Mouse (Mus musculus) thymus, adult 2 months (tissue): Measurements from ENCODE around the gene Plxnb2. TPM values are rescaled to one million over a fixed set of nuclear protein-coding genes. Genes with fewer than 3 reads are reported as not detected.

Experiments used
- DNase-seq: peaks from one replicate; pipeline ENCODE4 v3.0.0; 2021
- H3K27ac ChIP-seq: fragments of 200-500 bp; 2 replicates; pipeline ENCODE4 v1.5.1; 2012; ENCODE audit warnings: low read length, control low read depth; ENCODE audit not compliant: control insufficient read depth, insufficient read depth
- H3K27me3 ChIP-seq: fragments of 200-500 bp; 2 replicates; pipeline ENCODE4 v1.6.1; 2012; ENCODE audit warnings: mild to moderate bottlenecking, low read length, moderate library complexity, mixed read lengths; ENCODE audit not compliant: control insufficient read depth, insufficient read depth
- H3K36me3 ChIP-seq: fragments of 200-500 bp; 2 replicates; pipeline ENCODE4 v1.6.1; 2012; ENCODE audit warnings: mild to moderate bottlenecking, low read length, moderate library complexity; ENCODE audit not compliant: control insufficient read depth, insufficient read depth
- H3K4me1 ChIP-seq: fragments of 200-500 bp; replicated peaks from 2 replicates; pipeline ENCODE4 v1.6.1; 2012; ENCODE audit warnings: low read length; ENCODE audit not compliant: control insufficient read depth, insufficient read depth
- H3K4me3 ChIP-seq: fragments of 200-500 bp; 2 replicates; pipeline ENCODE4 v1.5.1; 2012; ENCODE audit warnings: mild to moderate bottlenecking, low read length, control low read depth, moderate library complexity; ENCODE audit not compliant: control insufficient read depth, insufficient read depth
- CTCF ChIP-seq: fragments of 200-500 bp; IDR thresholded peaks from 2 replicates; pipeline ENCODE4 v1.5.1; 2012; ENCODE audit warnings: mild to moderate bottlenecking, control low read depth, low read length, moderate library complexity, borderline replicate concordance; ENCODE audit not compliant: control insufficient read depth, poor library complexity, insufficient read depth; ENCODE audit errors: extremely low read depth
- POLR2A ChIP-seq: fragments of 200-500 bp; IDR thresholded peaks from 2 replicates; pipeline ENCODE4 v1.6.1; 2012; ENCODE audit warnings: mild to moderate bottlenecking, low read length, control low read depth, moderate library complexity; ENCODE audit not compliant: control insufficient read depth, poor library complexity, insufficient read depth; ENCODE audit errors: extremely low read depth
- WGBS: fragments of 180-500 bp; shearing (Covaris S2); methylation state at CpG from one replicate; pipeline ENCODE4 v1.1.7; 2018; 5-methylcytosine and 5-hydroxymethylcytosine counted together
- polyA plus RNA-seq: library from polyadenylated mRNA; depleted of rRNA; stranded (reverse); fragments of >200 nt; gene quantifications from 2 replicates; pipeline ENCODE4 v1.2.3, GENCODE M21; 2012

The Plxnb2 gene
- polyA plus RNA-seq, 1 experiment, result 54.6 TPM

DNA sequence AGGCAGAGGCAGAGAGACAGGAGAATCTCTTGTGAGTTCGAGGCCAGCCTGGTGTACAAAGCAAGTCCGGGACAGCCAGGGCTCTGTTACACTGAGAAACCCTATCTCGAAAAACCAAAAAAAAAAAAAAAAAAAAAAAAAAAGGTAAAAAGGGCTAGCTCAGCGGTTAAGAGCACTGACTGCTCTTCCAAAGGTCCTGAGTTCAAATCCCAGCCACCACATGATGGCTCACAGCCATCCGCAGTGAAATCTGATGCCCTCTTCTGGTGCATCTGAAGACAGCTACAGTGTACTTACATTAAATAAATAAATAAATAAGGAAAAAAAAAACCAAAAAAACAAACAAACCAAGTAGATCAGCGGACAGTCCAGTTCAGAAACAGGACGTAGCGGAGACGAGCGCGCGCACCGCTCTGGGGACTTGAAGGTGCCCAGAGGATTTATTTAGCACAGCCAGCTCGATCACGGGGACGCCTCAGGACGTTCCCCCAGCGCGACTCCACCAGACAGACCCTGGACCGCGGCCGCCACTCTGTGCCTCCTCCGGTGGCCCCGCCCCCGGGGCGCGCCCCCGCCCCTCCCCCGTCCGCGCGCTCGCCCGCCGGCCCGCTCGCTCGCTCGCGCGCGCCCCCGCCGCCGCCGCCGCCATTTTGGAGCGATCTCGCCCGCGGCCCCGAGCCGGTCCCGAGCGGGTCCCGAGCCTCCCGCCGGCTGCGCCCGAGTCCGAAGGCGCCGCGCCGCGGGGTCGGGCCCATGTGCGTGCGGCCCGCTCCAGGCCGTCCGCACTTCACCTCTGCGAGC lies 30.5 kb upstream of the Plxnb2 start, which contains the start of gene Ppp6r2:
Gene Ppp6r2, plus strand, starts transcription at position 639 of the 801 bp plus-strand sequence.
- H3K4me1 ChIP-seq, result peaks cover 14% of the 10 kb centered on the region
- no peaks in the 10 kb centered on the region for H3K27me3 ChIP-seq
- TF ChIP-seq POLR2A (peak; percentile 83), CTCF (no peak)
- H3K27ac ChIP-seq, result peak within 1 kb of the TSS; percentile 41; the same call in 1 of the 2 replicates
- peak; percentile 78 for DNase-seq
- peaks cover under 1% of the 10 kb centered on the region; the same call in 1 of the 2 replicates for H3K36me3 ChIP-seq
- WGBS, result 6% methylated on average over 45 of the region's 73 CpGs
- peak within 1 kb of the TSS; percentile 93 for H3K4me3 ChIP-seq

DNA sequence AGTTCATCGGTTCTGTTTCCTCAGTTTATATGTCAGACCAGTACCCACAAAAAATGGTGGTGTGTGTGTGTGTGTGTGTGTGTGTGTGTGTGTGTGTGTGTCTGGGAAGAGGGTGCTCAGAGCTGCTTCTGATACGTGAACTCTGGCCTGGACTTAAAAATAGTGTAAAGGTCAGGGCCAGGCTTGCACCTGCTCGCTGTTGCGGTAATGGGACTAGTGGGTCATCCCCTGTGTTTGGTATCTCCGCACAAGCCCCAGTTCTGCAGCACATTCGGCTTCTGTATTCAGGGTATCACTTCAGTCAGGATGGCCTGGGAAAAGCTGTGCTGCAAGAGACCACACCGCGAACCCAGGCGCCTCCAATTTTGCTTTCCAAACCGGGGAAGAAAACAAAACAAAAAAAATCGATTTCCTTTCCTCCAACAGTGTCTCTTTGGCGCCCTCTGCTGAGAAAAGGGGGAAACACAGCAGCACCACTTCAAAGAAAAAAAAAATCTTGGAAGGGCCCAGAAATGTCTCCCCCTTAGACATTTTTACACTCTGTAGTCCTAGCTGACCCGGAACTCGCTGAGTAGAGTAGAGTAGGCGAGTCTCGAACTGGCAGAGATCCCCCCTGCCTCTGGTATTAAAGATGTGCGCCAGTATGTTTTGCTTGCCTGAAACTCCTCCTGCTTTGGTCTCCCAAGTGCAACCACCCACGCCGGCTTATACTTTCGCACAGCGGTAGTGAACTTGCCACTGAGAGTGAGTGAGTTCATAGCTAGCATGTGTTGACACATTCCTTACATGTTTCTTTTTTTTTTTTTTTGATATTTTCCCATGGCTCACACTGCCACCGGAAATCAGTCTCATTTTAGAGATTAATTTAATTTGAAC lies 29.5 kb upstream of the Plxnb2 start:
- WGBS, result 8% methylated on average over 22 of the region's 22 CpGs
- Histone ChIP-seq H3K27me3 (no peaks in the 10 kb centered on the region), H3K27ac (peak overlapping the region; percentile 61; the same call in 1 of the 2 replicates), H3K4me3 (peak overlapping the region; percentile 60), H3K4me1 (peaks cover 14% of the 10 kb centered on the region), H3K36me3 (no peaks in the 10 kb centered on the region)
- DNase-seq, result peak; percentile 85
- TF ChIP-seq POLR2A, result no peak
- no peak for TF ChIP-seq CTCF

DNA sequence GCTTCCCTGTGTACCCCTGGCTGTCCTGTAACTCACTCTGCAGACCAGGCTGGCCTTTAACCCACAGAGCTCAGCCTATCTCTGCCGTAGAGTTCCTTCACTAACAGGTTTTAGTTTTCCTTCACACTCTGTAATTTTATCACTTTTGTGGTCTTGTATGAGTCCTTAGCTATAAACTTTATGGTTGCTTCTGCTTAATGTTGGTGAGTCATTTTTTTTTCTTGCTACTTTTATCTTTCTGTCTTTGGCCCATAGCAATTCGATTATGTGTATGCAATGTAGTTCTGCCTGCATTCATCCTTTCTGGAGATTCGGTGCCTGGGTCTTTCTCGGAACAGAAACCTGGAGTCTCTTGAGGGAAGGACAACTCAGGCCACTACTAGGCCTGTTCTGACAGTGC lies 26.9 kb upstream of the Plxnb2 start:
- TF ChIP-seq CTCF (no peak), POLR2A (no peak)
- Histone ChIP-seq H3K4me3 (no peak overlapping the region), H3K36me3 (no peaks in the 10 kb centered on the region), H3K4me1 (peaks cover 8% of the 10 kb centered on the region), H3K27ac (no peak overlapping the region), H3K27me3 (no peaks in the 10 kb centered on the region)
- DNase-seq, result no peak
- 93% methylated on average over 4 of the region's 4 CpGs for WGBS

DNA sequence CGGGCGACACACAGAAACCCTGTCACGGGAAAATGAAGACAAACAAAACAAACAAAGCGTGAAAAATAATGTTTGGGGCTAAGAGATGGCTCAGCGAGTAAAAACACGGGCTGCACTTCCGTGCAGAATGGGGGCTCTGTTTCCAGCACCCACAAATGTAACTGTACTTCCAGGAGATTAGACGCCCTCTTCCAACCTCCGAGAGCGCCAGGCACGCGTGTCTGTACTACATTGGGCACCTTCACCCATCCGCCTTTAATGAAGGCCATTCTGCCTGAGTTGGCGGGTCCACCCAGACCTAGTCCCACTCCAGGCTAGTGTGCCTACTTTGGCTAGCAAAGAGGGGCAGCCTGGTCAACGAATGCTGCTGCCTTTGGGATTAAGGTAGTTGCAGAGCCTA lies 16.5 kb upstream of the Plxnb2 start:
- Histone ChIP-seq H3K4me1 (peaks cover 14% of the 10 kb centered on the region), H3K36me3 (no peaks in the 10 kb centered on the region), H3K27ac (peak overlapping the region; percentile 3; the same call in 1 of the 2 replicates), H3K27me3 (no peaks in the 10 kb centered on the region), H3K4me3 (no peak overlapping the region)
- 84% methylated on average over 15 of the region's 15 CpGs for WGBS
- DNase-seq, result no peak
- TF ChIP-seq CTCF (no peak), POLR2A (no peak)

DNA sequence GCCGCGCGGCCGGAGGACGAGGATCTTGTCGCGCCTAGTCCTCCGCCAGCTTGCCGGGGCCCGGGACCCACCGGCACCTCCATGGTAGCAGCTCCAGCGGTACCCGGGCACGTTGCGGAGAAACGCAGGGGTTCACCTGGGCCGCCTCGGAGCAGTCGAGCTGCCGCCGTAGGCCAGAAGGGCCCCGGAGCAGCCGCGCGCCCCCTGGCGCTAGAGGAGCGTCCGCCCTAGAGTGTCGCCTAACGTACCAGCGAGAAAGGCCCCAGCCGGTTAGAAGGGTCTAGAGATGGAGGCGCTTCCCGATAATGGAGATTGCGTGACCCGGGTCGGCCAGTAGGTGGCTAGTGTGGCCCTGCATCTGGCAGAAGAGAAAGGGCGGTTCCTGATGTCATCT lies 15.7 kb upstream of the Plxnb2 start, which contains the start of gene Dennd6b:
Gene Dennd6b, minus strand, starts transcription at position 184 of the 394 bp plus-strand sequence.
- peak; percentile 97 for DNase-seq
- WGBS, result under 1% methylated on average over 38 of the region's 38 CpGs
- H3K27ac ChIP-seq, result peak within 1 kb of the TSS; percentile 69

DNA sequence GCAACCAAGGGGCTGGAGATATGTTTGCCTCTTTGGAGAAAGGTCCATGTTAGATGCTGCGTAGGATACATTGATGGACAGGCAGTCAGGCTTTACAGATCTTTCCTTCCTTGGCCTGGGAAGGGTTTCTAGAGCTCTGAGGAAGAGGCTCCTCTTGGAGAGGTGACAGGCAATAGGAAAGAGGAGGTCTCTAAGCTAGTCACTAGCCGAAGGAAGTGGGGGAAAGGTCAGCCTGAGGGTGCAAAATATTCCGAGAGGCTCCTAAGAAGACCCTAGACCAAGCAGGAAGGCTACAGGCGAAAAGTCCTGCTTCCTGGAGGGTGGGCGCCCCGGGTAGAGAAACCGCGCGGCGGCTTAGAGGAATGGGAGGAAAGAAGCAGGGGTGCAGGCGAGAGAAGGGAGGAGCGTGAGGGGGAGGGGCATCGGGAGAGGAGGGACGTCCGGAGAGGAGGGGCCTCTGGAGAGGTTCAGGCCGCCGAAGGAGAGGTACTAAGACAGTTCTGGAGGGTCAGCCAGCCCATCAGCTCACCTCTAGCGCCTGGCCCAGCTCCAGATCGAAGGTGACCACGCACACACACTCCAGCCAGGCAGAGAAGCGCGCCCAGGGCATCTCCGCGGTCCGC lies 15.2 kb upstream of the Plxnb2 start:
- no peaks in the 10 kb centered on the region for H3K36me3 ChIP-seq
- peak; percentile 92 for DNase-seq
- TF ChIP-seq POLR2A, result peak; percentile 63; the same call in 1 of the 2 replicates
- no peak for TF ChIP-seq CTCF

More for the DNA sequence above, 15.7 kb upstream of the Plxnb2 start, which contains the start of gene Dennd6b:
- Histone ChIP-seq H3K27me3 (no peaks in the 10 kb centered on the region), H3K4me1 (peaks cover 14% of the 10 kb centered on the region), H3K36me3 (no peaks in the 10 kb centered on the region), H3K4me3 (peak within 1 kb of the TSS; percentile 71)
- TF ChIP-seq POLR2A (no peak), CTCF (peak; percentile 94)

More for the DNA sequence above, 15.2 kb upstream of the Plxnb2 start:
- Histone ChIP-seq H3K4me1 (peaks cover 14% of the 10 kb centered on the region), H3K27ac (peak overlapping the region; percentile 69), H3K27me3 (no peaks in the 10 kb centered on the region), H3K4me3 (peak overlapping the region; percentile 71)
- WGBS, result 1% methylated on average over 25 of the region's 25 CpGs
